Mouse (Mus musculus): ENCODE measurements around the gene Aif1l. TPM values are rescaled to one million over a fixed set of nuclear protein-coding genes. Genes with fewer than 3 reads are reported as not detected.

The Aif1l gene
- total RNA-seq, 4 experiments from 2014 or later = 1.3 to 3.7 (median 2.3) TPM

GRCm38 (mm10) chr2:32008716-32009115 lies 58.8 kb downstream of the Aif1l start:
- no peak for DNase-seq (ENCODE audit: low spot score in 2 of 2)

- no peak for DNase-seq (ENCODE audit: low spot score in 2 of 2)
Observed at GRCm38 (mm10) chr2:32019704-32020103, 69.8 kb downstream of the Aif1l start.

- DNase-seq (ENCODE audit: low spot score in 2 of 2) = no peak
Observed at GRCm38 (mm10) chr2:32020229-32020628, 70.3 kb downstream of the Aif1l start.

Other genes with a start within 250 kb of the Aif1l start
- not detected for gene Qrfp, start 139.6 kb upstream of the Aif1l start, total RNA-seq (2022)
- gene Fibcd1, start 104.1 kb upstream of the Aif1l start, total RNA-seq (2022) = not detected
- under 1 TPM; 0.07 to 0.67 (median 0.30) TPM for gene Lamc3, start 62.8 kb upstream of the Aif1l start, total RNA-seq (2022)
- gene Nup214, start 24.3 kb downstream of the Aif1l start, total RNA-seq (2022) = 10 to 100 TPM; 16.0 to 20.5 (median 18.3) TPM
- gene Fam78a, start 134.7 kb downstream of the Aif1l start, total RNA-seq (2022) = 10 to 100 TPM; 10.8 to 17.5 (median 14.9) TPM
- 100 to 1,000 TPM in 3 of 4 experiments, 10 to 100 TPM in 1; 99.5 to 130 (median 113) TPM for gene Plpp7, start 145.4 kb downstream of the Aif1l start, total RNA-seq (2022)
- 10 to 100 TPM; 81.0 to 90.8 (median 85.9) TPM for gene Prrc2b, start 200.9 kb downstream of the Aif1l start, total RNA-seq (2022)

Measured in gastrocnemius, adult 8-10 months (tissue).